Mouse (Mus musculus) forebrain, embryonic 11.5 days (tissue): Measurements from ENCODE around the gene BC049762. TPM values are rescaled to one million over a fixed set of nuclear protein-coding genes. Genes with fewer than 3 reads are reported as not detected.

ENCODE experiments used
- ATAC-seq: fragments of 200-750 bp; cut with Nextera tagmentation; replicated peaks from 2 replicates; pipeline ENCODE4 v1.8.0; 2017; ENCODE audit warnings: moderate TSS enrichment; ENCODE audit not compliant: low FRiP score
- DNase-seq: peaks from one replicate; pipeline ENCODE4 v3.0.0-alpha.2; 2017; ENCODE audit warnings: low spot score
- H3K27ac ChIP-seq: fragments of 300-500 bp; sonication (generic); 2 replicates; pipeline ENCODE4 v1.5.1; 2014; ENCODE audit warnings: low read depth, low read length
- H3K27me3 ChIP-seq: fragments of 300-500 bp; sonication (generic); 2 replicates; pipeline ENCODE4 v1.6.1; 2014; ENCODE audit warnings: mild to moderate bottlenecking, low read length, mixed read lengths; ENCODE audit not compliant: control insufficient read depth, insufficient read depth
- H3K36me3 ChIP-seq: fragments of 300-500 bp; sonication (generic); 2 replicates; pipeline ENCODE4 v1.6.1; 2014; ENCODE audit warnings: mild to moderate bottlenecking, low read length, moderate library complexity, mixed read lengths; ENCODE audit not compliant: control insufficient read depth, insufficient read depth
- H3K4me1 ChIP-seq: fragments of 300-500 bp; sonication (generic); replicated peaks from 2 replicates; pipeline ENCODE4 v1.6.1; 2014; ENCODE audit warnings: low read length, mixed read lengths; ENCODE audit not compliant: control insufficient read depth, insufficient read depth
- H3K4me2 ChIP-seq: fragments of 300-500 bp; sonication (generic); 2 replicates; pipeline ENCODE4 v1.6.1; 2014; ENCODE audit warnings: low read depth, mild to moderate bottlenecking, low read length, moderate library complexity, mixed read lengths; ENCODE audit not compliant: severe bottlenecking
- H3K4me3 ChIP-seq: fragments of 300-500 bp; sonication (generic); 2 replicates; pipeline ENCODE4 v1.5.1; 2014; ENCODE audit warnings: low read depth, low read length
- H3K9ac ChIP-seq: fragments of 300-500 bp; sonication (generic); 2 replicates; pipeline ENCODE4 v1.6.1; 2014; ENCODE audit warnings: low read length
- H3K9me3 ChIP-seq: fragments of 300-500 bp; sonication (generic); 2 replicates; pipeline ENCODE4 v1.6.1; 2016; ENCODE audit warnings: low read length, mixed read lengths; ENCODE audit not compliant: control insufficient read depth
- WGBS: fragments of 180-500 bp; shearing (Covaris S2); extraction: QIAGEN DNeasy Blood & Tissue Kit; methylation state at CpG from one replicate; pipeline ENCODE4 v1.1.7; 2014; 5-methylcytosine and 5-hydroxymethylcytosine counted together
- polyA plus RNA-seq: library from polyadenylated mRNA; unstranded; fragments of >200 nt; fragmentation: Nextera tagmentation; extraction: Ambion mirVana; gene quantifications from 2 replicates; pipeline ENCODE4 v1.2.1, GENCODE M21; 2014

Gene BC049762
- polyA plus RNA-seq, 1 experiment from 2014 or later, result 0.35 TPM

DNA sequence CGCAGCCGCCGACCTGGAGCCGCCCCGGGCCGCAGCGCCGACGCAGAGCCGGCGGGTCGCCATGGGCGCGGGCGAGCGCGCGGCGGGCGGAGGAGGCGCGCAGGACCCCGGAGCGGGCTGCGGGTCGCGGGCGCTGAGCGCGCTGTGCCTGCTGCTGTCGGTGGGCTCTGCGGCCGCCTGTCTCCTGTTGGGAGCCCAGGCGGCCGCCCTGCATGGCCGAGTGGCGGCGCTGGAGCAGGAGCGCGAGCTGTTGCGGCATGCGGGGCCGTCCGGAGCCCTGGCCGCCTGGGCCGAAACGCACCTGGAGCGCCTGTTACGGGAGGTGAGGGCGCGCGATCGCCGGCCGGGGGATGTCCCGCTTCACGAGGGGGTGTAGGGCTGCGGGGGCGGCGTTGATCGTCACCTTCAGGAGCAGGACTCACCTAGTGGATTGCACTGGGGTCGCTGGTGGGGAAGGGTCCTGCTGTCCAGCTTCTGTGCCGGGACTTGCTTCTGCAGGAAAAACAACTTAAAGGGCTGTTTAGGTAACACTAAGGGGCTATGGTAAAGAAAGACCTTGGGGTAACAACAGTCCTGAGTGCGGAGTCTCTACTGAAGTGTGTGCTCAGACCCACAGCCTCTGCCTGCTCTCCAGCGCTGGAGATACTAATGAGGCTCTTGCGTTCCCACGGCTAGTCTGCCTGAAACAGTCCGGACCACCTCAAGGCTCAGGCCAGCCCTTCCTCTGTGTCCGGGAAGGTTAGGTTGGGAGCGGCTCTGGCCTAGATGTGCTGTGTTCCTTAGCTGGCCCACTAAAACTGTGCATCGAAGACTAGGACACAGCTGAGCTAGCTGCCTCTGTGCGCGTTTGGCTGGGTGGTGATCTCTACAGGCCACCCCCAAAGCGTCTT lies 27.5 kb upstream of the BC049762 start:
- DNase-seq, result peak; percentile 84
- Histone ChIP-seq H3K9ac (peak overlapping the region; percentile 57), H3K4me3 (peak overlapping the region; percentile 59), H3K27ac (no peak overlapping the region), H3K9me3 (no peaks in the 10 kb centered on the region), H3K27me3 (peaks cover 3% of the 10 kb centered on the region; the same call in 1 of the 2 replicates), H3K36me3 (no peaks in the 10 kb centered on the region), H3K4me1 (0 out of 2 replicates have a peak, but pooled peaks cover 2% of the 10 kb centered on the region), H3K4me2 (peak overlapping the region; percentile 84)
- peak; percentile 79 for ATAC-seq
- WGBS, result 2% methylated on average over 71 of the region's 74 CpGs

DNA sequence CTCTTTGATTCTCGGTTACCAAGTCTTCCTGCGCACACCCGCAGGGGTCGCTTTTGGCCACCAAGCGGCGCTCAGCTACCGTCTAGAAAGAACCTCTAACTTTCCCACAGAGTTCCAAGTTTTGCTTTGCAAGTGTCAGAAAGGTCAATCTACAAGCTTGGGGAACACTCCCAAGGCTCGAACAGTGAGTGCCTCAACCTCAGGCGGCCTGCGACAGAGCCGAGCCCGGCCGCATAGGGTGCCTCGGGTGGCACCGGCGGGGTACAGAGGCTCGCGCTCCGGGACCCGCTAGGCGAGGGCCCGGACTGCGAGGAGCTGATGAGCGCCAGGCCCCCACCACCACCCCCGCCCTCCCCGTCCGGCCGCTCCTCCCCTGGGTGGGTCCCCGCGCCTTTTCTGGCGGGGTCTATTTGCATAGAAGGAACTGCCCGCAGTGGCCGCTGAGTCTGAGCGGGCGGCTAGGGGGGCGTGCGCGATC lies 26.8 kb upstream of the BC049762 start, which contains the start of gene Col23a1:
Col23a1 (plus strand) TSS at position 357 of the 478 bp plus-strand sequence.
- no peaks in the 10 kb centered on the region for H3K9me3 ChIP-seq
- peaks cover 3% of the 10 kb centered on the region; the same call in 1 of the 2 replicates for H3K27me3 ChIP-seq
- 0 out of 2 replicates have a peak, but pooled peaks cover 2% of the 10 kb centered on the region for H3K4me1 ChIP-seq
- peak within 1 kb of the TSS; percentile 84 for H3K4me2 ChIP-seq
- peak within 1 kb of the TSS; percentile 59 for H3K4me3 ChIP-seq
- ATAC-seq, result peak; percentile 87
- DNase-seq, result peak; percentile 89
- 1% methylated on average over 34 of the region's 38 CpGs for WGBS
- no peaks in the 10 kb centered on the region for H3K36me3 ChIP-seq
- no peak within 1 kb of the TSS for H3K27ac ChIP-seq
- H3K9ac ChIP-seq, result peak within 1 kb of the TSS; percentile 57

DNA sequence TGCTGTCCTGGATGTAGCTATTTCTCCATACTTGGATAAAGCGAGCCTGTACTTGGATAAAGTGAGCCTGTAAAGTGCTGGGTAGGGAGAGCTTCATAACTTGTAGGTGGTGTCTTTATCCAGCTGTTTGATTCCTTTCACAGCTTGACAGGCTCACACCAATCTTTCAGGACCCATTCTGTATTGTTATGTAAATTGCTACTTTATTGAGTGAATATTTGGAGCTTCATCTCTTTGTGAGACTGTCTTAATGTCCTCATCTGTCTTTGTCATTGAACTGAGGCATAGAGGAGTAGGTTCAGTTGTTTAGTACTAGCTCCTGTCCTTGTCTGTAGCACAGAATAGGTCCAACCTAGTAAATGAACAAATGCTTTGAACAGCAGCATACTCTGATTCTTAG lies 11.6 kb upstream of the BC049762 start:
- H3K9ac ChIP-seq, result no peak overlapping the region
- DNase-seq (no peak), ATAC-seq (no peak)
- no peak overlapping the region for H3K4me3 ChIP-seq
- no peaks in the 10 kb centered on the region for H3K27me3 ChIP-seq
- WGBS, result 83% methylated on average over 1 of the region's 1 CpGs
- no peak overlapping the region for H3K4me2 ChIP-seq
- H3K4me1 ChIP-seq, result no peaks in the 10 kb centered on the region
- no peak overlapping the region for H3K27ac ChIP-seq
- H3K36me3 ChIP-seq, result peaks cover 7% of the 10 kb centered on the region; the same call in 1 of the 2 replicates
- H3K9me3 ChIP-seq, result no peaks in the 10 kb centered on the region

DNA sequence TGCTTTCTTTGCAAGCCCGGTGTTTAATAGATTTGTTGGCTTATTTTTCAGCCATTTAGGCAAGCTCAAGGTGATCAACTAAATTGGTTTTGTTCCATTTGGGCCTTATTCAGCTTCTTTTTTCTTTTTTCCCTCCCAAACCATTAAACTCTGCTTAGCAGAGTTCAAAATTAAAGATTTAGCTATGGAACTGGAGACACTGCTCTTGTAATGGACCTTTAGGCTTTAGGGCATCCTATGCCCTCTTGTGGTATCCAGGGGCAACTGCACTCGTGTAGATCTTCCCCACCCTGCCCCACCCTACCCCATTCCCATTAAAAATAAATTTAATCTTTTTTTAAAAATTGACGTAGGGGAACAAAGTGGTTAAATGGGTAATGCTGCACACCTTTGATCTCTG lies 2.5 kb upstream of the BC049762 start:
- Histone ChIP-seq H3K4me3 (no peak overlapping the region; the same call in 1 of the 2 replicates), H3K4me1 (peaks cover 4% of the 10 kb centered on the region; the same call in 1 of the 2 replicates), H3K9me3 (no peaks in the 10 kb centered on the region), H3K4me2 (peak overlapping the region; percentile 60; the same call in 1 of the 2 replicates), H3K9ac (no peak overlapping the region), H3K27me3 (no peaks in the 10 kb centered on the region), H3K36me3 (no peaks in the 10 kb centered on the region), H3K27ac (no peak overlapping the region)
- no peak for ATAC-seq
- WGBS, result 54% methylated on average over 3 of the region's 3 CpGs
- DNase-seq, result no peak

DNA sequence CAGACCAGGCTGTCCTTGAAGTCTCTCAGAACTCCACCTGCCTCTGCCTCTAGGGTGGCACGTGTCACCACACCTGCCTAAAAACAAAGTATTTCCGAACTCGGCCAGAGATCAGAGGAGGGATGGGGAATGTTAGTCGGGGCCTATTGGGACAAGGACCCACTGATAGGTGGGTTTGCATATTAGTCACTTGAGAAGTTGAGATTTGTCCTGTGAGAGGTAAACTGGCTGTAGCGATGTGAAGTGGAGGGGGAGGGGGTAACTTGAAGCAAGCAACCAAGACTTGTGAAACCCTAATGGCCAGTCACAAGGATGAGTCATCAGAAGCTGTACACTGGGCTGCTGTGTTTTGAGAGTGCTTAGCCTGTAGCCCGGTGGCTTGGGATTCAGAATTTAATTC lies 1.5 kb upstream of the BC049762 start:
- peak overlapping the region; percentile 97; the same call in 1 of the 2 replicates for H3K9ac ChIP-seq
- 38% methylated on average over 6 of the region's 6 CpGs for WGBS

DNA sequence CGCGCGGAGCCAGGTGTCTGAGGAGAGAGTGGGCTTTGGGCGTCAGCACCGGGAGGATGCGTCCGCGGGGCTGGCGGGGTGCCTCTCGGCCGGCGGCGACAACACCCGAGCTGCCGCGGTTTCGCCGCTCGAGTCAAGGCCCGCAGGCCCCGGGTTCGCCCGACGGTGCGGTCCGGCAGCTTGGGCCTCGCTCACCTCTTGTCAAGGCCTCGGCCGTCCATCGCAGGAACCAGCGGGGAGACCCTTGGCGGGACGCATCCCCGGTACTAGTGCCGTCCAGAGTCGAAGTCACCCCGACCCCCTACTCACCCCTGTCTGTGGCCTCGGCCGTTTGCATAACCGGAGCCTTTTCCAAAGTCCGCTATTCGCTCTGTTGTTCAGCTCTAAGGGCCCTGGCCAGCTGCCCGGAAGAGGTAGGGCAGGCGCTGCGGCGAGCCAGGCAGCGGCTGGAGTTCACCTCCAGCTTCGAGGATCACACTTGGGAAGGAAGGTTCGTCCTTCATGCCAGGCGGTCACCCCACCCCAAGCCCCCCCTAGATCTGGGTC lies 513 bp upstream of the BC049762 start:
- H3K9ac ChIP-seq, result peak overlapping the region; percentile 97
- peak; percentile 79 for DNase-seq
- under 1% methylated on average over 45 of the region's 50 CpGs for WGBS

More for the DNA sequence above, 1.5 kb upstream of the BC049762 start:
- H3K4me3 ChIP-seq, result peak overlapping the region; percentile 90
- no peaks in the 10 kb centered on the region for H3K36me3 ChIP-seq
- H3K4me2 ChIP-seq, result peak overlapping the region; percentile 60
- DNase-seq (no peak), ATAC-seq (no peak)
- H3K27me3 ChIP-seq, result no peaks in the 10 kb centered on the region
- no peaks in the 10 kb centered on the region for H3K9me3 ChIP-seq
- peaks cover 4% of the 10 kb centered on the region; the same call in 1 of the 2 replicates for H3K4me1 ChIP-seq
- H3K27ac ChIP-seq, result no peak overlapping the region

DNA sequence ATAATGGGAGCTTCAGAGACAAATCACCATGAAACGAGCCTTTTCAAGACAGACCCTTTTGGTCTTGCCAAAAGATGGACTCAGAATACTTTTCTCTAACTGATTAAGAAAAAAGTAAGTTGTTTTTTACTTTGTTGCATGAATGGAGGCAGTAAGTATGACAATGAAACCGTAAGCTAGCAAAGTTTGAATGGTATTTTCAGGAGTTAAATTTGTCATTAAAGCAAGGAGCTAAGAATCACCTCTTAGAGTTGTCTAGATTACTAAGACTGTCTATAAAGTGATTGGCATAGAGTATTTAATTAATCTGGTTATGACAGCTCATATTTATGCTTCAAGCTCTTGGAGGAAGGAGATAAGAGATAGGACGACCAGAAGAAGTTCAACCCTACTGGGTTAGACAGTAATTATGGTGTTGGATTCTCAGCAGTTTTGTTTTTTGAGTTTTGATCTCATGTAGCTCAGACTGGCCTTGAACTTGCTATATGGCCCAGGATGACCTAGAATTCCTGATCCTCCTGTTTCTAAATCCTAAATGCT lies 1.1 kb downstream of the BC049762 start, which contains the start of gene Clk4:
Clk4 (plus strand) TSS at position 51 of the 540 bp plus-strand sequence.
- H3K27me3 ChIP-seq, result no peaks in the 10 kb centered on the region
- H3K4me2 ChIP-seq, result peak within 1 kb of the TSS; percentile 60
- peak within 1 kb of the TSS; percentile 74 for H3K9ac ChIP-seq
- H3K4me3 ChIP-seq, result peak within 1 kb of the TSS; percentile 90
- peak within 1 kb of the TSS; percentile 57 for H3K27ac ChIP-seq
- ATAC-seq (no peak), DNase-seq (no peak)
- peaks cover 4% of the 10 kb centered on the region; the same call in 1 of the 2 replicates for H3K4me1 ChIP-seq
- H3K36me3 ChIP-seq, result no peaks in the 10 kb centered on the region
- H3K9me3 ChIP-seq, result no peaks in the 10 kb centered on the region
- WGBS, result 76% methylated on average over 3 of the region's 3 CpGs

More for the DNA sequence above, 513 bp upstream of the BC049762 start:
- no peaks in the 10 kb centered on the region for H3K36me3 ChIP-seq
- peak; percentile 63 for ATAC-seq
- peak overlapping the region; percentile 90 for H3K4me3 ChIP-seq
- H3K27ac ChIP-seq, result peak overlapping the region; percentile 80
- H3K27me3 ChIP-seq, result no peaks in the 10 kb centered on the region
- H3K4me1 ChIP-seq, result peaks cover 4% of the 10 kb centered on the region; the same call in 1 of the 2 replicates
- H3K4me2 ChIP-seq, result peak overlapping the region; percentile 60
- H3K9me3 ChIP-seq, result no peaks in the 10 kb centered on the region

DNA sequence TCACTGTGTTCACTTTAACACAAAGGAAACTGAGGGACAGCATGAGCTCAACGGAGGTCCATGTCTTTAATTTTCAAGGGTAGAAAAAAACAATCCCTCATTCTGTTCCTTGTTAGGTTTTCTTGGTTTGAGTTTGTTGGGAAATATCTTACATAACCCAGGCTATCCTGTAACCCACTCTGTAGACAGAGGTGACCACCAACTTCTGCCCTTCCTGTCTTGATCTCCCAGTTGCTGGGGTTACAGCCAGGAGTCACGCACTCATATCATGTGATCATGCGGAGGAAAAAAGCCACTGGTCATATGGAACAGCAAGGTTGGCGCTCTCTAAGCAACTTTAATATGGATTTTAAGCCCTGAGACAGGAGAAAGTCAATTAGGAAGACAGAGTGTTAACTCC lies 5.8 kb downstream of the BC049762 start:
- Histone ChIP-seq H3K4me3 (no peak overlapping the region), H3K27ac (no peak overlapping the region), H3K9ac (no peak overlapping the region), H3K9me3 (no peaks in the 10 kb centered on the region), H3K36me3 (no peaks in the 10 kb centered on the region), H3K4me2 (no peak overlapping the region), H3K4me1 (no peaks in the 10 kb centered on the region), H3K27me3 (no peaks in the 10 kb centered on the region)
- WGBS, result 86% methylated on average over 4 of the region's 4 CpGs
- DNase-seq (no peak), ATAC-seq (no peak)
